Mouse (Mus musculus): ENCODE results near the gene Trappc10.

- TF ChIP-seq POLR2A (IDR thresholded peaks at IDR 0.05; ENCODE audit: insufficient read depth, low read length) (no peak), CTCF (IDR thresholded peaks at IDR 0.05; ENCODE audit: low read depth, low read length) (no peak)
Observed at GRCm38 (mm10) chr10:78260322-78260721, 15.9 kb upstream of the Trappc10 start.

All from ES-Bruce4 (cell line).